Mouse (Mus musculus) lung, embryonic 14.5 days (tissue): Measurements from ENCODE around the gene Mansc1. TPM values are rescaled to one million over a fixed set of nuclear protein-coding genes. Genes with fewer than 3 reads are reported as not detected.

Experiments used
- ATAC-seq: fragments of 200-750 bp; cut with Nextera tagmentation; 2 replicates; pipeline ENCODE4 v1.8.0; 2017; ENCODE audit warnings: mild to moderate bottlenecking, moderate TSS enrichment, moderate library complexity; ENCODE audit not compliant: insufficient read depth
- DNase-seq: peaks from one replicate; pipeline ENCODE4 v3.0.0-alpha.2; 2015
- H3K27ac ChIP-seq: fragments of 300-500 bp; sonication (generic); 2 replicates; pipeline ENCODE4 v1.5.1; 2014; ENCODE audit warnings: low read depth, mild to moderate bottlenecking, moderate library complexity
- H3K27me3 ChIP-seq: fragments of 300-500 bp; sonication (generic); 2 replicates; pipeline ENCODE4 v1.6.1; 2014; ENCODE audit warnings: low read length, control low read depth; ENCODE audit not compliant: insufficient read depth
- H3K36me3 ChIP-seq: fragments of 300-500 bp; sonication (generic); 2 replicates; pipeline ENCODE4 v1.6.1; 2014; ENCODE audit warnings: control low read depth; ENCODE audit not compliant: insufficient read depth
- H3K4me1 ChIP-seq: fragments of 300-500 bp; sonication (generic); 2 replicates; pipeline ENCODE4 v1.6.1; 2014; ENCODE audit warnings: antibody characterized with exemption, control low read depth; ENCODE audit not compliant: insufficient read depth
- H3K4me2 ChIP-seq: fragments of 300-500 bp; sonication (generic); 2 replicates; pipeline ENCODE4 v1.6.1; 2014; ENCODE audit warnings: mild to moderate bottlenecking
- H3K4me3 ChIP-seq: fragments of 300-500 bp; sonication (generic); 2 replicates; pipeline ENCODE4 v1.5.1; 2014; ENCODE audit warnings: low read depth, low read length
- H3K9ac ChIP-seq: fragments of 300-500 bp; sonication (generic); 2 replicates; pipeline ENCODE4 v1.6.1; 2014
- H3K9me3 ChIP-seq: fragments of 300-500 bp; sonication (generic); 2 replicates; pipeline ENCODE4 v1.6.1; 2016; ENCODE audit warnings: low read depth, low read length, control low read depth
- CTCF ChIP-seq: IDR thresholded peaks from 2 replicates; pipeline ENCODE4 v1.5.1; 2016; ENCODE audit warnings: antibody characterized with exemption, low read depth
- WGBS: fragments of 180-500 bp; shearing (Covaris S2); extraction: QIAGEN DNeasy Blood & Tissue Kit; methylation state at CpG from one replicate; pipeline ENCODE4 v1.1.7; 2014; 5-methylcytosine and 5-hydroxymethylcytosine counted together
- polyA plus RNA-seq: library from polyadenylated mRNA; unstranded; fragments of >200 nt; fragmentation: Nextera tagmentation; extraction: Ambion mirVana; gene quantifications from 2 replicates; pipeline ENCODE4 v1.2.1, GENCODE M21; 2014

Mansc1 gene
- polyA plus RNA-seq, 1 experiment from 2014 or later, result 5.9 TPM

DNA sequence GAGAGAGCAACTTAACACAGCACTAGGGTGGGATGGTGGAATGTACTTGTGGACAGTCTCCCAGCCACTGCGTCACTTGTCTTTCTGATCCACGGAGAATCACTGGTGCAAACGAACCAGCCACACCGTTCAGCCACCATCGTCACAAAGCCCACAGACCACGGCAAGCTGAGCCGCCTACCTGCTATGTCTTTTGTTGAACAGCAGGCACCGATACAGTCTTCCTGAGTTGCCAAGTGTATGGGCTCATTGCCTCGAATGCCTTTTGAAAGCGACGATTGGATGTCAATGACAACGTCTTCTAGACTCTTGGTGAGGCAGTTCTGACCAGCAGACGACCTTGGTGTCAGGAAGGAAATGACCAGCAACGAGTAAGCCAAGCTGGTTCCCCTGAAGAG, 10.7 kb downstream of the Mansc1 start:
- no peaks in the 10 kb centered on the region for H3K27me3 ChIP-seq
- H3K4me1 ChIP-seq, result no peaks in the 10 kb centered on the region
- no peak overlapping the region for H3K27ac ChIP-seq
- H3K9ac ChIP-seq, result no peak overlapping the region
- ATAC-seq (no peak), DNase-seq (no peak)
- WGBS, result 70% methylated on average over 14 of the region's 14 CpGs
- no peak overlapping the region for H3K4me2 ChIP-seq
- H3K4me3 ChIP-seq, result no peak overlapping the region
- TF ChIP-seq CTCF, result no peak
- no peaks in the 10 kb centered on the region for H3K9me3 ChIP-seq
- H3K36me3 ChIP-seq, result no peaks in the 10 kb centered on the region

DNA sequence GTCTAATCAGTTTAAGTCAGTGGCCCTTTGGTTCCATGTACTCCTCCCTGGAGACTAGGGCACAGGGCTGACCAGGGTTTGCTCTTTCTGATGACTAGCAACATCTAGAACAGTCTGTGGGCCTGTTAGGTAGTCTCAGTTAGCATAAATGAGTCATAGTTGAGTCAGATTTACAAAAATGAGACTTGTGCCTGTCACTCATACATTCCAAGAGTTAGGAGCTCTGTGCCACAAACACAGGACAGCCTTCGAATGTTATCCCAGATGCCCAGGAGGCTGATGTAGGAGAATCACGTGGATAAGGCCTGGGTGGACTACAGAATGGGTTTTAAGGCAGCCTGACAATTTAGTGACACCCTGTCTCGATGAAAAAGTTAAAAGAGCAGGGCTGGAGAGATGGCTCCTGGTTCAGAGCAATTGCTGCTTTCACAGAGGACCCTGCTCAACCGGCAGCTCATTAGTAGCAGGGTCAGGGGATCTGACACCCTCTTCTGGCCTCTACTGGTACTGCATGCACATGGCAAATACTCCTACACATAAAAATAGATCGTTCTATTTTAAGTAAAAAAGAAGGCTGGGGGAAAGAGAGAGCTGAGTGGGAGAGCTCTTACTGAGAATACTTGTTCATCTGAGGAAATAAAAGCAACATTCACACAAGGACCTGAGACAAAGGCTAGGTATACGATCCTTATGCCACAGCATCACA, 11.3 kb downstream of the Mansc1 start:
- Histone ChIP-seq H3K9ac (no peak overlapping the region), H3K4me1 (no peaks in the 10 kb centered on the region), H3K9me3 (no peaks in the 10 kb centered on the region), H3K27ac (no peak overlapping the region), H3K4me2 (no peak overlapping the region), H3K4me3 (no peak overlapping the region), H3K36me3 (no peaks in the 10 kb centered on the region), H3K27me3 (no peaks in the 10 kb centered on the region)
- ATAC-seq (no peak), DNase-seq (peak; percentile 62)
- WGBS, result 64% methylated on average over 6 of the region's 6 CpGs
- peak; percentile 59 for TF ChIP-seq CTCF

DNA sequence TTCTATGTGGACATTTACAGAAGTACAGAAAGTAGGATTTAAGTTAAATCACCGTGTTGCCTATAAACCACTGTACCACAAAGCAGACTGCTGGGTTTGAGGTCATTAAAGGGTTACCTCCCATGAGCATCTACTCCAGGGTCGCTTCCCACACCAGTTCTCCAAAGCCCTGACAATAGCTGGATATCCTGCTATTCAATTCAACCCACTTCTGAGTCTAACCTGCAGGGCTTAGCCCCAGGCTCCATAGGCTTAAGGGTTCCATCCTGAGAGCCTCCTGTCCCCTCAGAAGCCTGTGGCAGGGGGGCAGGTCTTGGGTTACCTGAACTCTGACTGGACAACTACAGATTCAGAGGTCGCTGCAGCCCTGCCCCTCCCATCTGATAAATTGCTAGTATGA, 12.2 kb downstream of the Mansc1 start:
- no peaks in the 10 kb centered on the region for H3K27me3 ChIP-seq
- H3K9me3 ChIP-seq, result no peaks in the 10 kb centered on the region
- no peak for ATAC-seq
- no peak for DNase-seq
- H3K36me3 ChIP-seq, result no peaks in the 10 kb centered on the region
- no peak overlapping the region for H3K4me3 ChIP-seq
- no peaks in the 10 kb centered on the region for H3K4me1 ChIP-seq
- no peak overlapping the region for H3K9ac ChIP-seq
- no peak for TF ChIP-seq CTCF
- no peak overlapping the region for H3K4me2 ChIP-seq
- WGBS, result 62% methylated on average over 3 of the region's 3 CpGs
- H3K27ac ChIP-seq, result no peak overlapping the region

DNA sequence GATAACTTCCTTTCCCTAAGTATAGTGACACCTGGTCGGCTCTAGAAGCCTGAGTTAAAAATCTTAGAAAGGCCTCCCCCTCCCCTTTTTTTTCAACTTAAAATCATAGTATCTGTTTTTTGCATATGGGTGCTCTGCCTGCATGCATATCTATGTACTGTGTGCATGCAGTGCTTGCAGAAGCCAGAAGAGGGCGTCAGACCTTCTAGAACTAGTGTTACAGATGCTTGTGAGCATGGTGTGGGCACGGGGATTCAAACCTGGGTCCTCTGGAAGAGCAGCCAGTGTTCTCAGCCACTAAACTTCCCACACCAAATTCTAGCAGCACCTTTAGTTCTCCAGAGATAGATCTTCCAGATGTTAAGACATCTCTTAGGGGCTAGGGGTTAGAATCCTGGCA, 14.7 kb downstream of the Mansc1 start:
- H3K36me3 ChIP-seq, result no peaks in the 10 kb centered on the region
- no peaks in the 10 kb centered on the region for H3K27me3 ChIP-seq
- TF ChIP-seq CTCF, result no peak
- peaks cover 3% of the 10 kb centered on the region; the same call in 1 of the 2 replicates for H3K4me1 ChIP-seq
- H3K9ac ChIP-seq, result no peak overlapping the region
- H3K9me3 ChIP-seq, result no peaks in the 10 kb centered on the region
- ATAC-seq (no peak), DNase-seq (no peak)
- H3K4me3 ChIP-seq, result no peak overlapping the region
- no peak overlapping the region for H3K27ac ChIP-seq
- H3K4me2 ChIP-seq, result no peak overlapping the region
- 50% methylated on average over 3 of the region's 3 CpGs for WGBS

DNA sequence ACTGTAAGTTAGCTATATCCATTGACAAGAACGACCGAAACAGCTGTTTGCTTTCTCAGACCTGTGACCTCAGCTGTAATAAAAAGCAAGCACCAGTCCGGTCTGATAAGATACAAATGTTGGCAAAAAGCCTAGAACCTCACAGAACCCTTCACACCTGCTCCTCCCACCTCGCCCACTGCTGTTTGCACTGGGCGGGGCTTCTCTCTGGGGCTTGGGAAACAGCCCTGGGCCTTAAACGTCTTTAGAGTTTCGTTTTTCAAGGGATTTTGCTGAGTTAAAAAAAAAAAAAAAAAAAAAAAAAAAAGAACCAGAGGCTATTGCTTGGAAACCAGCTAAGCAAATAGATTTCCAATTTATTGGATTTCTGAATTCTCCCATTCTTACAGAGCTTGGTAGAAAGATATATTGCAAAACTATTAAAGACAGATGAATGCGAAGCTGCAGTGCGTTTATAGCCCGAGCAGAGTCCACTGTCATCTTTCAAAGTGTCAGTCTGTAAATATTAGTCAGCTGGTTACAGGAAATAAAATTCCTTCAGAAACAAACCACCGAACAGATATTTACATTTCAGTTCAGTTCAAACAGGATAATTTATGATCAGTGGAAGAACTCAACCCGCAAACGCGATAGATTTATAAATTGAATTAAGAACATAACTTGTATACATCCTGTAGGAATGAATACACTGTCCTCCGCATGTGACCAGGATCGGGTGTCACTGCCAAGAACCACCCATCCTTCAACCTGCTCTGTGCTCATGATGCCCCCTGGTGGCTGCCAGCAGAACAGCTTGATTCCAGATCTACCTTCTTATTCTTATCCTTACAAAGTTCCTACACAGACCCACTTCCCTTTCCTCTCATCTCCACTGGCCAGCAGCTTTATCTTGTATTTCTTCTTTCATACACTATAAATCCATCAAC, 17.3 kb downstream of the Mansc1 start:
- Histone ChIP-seq H3K4me3 (peak overlapping the region; percentile 2; the same call in 1 of the 2 replicates), H3K36me3 (no peaks in the 10 kb centered on the region), H3K27ac (no peak overlapping the region), H3K4me2 (peak overlapping the region; percentile 50), H3K27me3 (no peaks in the 10 kb centered on the region), H3K9me3 (no peaks in the 10 kb centered on the region), H3K4me1 (peaks cover 3% of the 10 kb centered on the region; the same call in 1 of the 2 replicates), H3K9ac (no peak overlapping the region)
- DNase-seq (peak; percentile 91), ATAC-seq (peak; percentile 84)
- TF ChIP-seq CTCF, result peak; percentile 98
- 5% methylated on average over 16 of the region's 16 CpGs for WGBS

DNA sequence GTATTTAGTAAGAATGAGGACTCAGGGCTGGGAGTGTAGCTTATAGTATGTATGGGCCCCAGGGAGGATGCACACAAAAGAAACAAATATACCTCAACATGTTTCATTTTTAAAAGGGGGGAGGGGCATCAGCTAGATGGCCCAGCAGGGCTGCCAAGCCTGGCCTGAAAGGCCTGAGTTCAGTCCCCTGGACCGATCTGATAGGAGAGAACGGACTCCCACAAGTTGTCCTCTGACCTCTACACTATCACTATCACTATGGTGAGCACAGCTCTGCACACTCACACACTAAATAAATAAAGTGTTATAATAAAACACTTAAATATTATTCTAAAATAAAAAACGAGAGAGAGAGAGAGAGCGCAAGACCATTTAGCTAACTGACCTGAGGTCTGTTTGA, 18.0 kb downstream of the Mansc1 start:
- WGBS, result 31% methylated on average over 4 of the region's 4 CpGs
- no peak overlapping the region for H3K27ac ChIP-seq
- no peak overlapping the region for H3K4me3 ChIP-seq
- no peak overlapping the region for H3K9ac ChIP-seq
- ATAC-seq (peak; percentile 55; the same call in 1 of the 2 replicates), DNase-seq (no peak)
- no peak for TF ChIP-seq CTCF
- H3K4me1 ChIP-seq, result peaks cover 3% of the 10 kb centered on the region; the same call in 1 of the 2 replicates
- H3K9me3 ChIP-seq, result no peaks in the 10 kb centered on the region
- H3K27me3 ChIP-seq, result no peaks in the 10 kb centered on the region
- peak overlapping the region; percentile 50; the same call in 1 of the 2 replicates for H3K4me2 ChIP-seq
- H3K36me3 ChIP-seq, result no peaks in the 10 kb centered on the region

DNA sequence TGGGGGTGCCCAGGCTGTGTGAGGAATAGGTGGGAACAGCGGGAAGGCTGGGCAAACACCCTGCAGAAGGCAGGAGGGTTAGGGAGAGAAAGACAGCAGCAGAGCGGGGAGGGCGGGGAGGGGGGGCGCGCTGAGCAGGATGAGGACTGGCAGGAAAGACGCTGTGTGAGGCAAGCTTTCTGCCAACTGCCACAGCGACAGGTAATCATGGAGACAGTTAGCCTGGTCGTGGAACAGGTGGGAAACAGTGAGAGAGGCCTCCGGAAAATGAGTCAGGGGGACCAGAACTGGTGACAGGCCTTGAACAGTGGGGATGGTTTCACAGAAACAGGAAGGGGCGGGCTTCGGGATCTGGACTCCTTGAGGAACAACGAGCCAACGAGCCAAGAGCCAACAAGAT, 20.4 kb downstream of the Mansc1 start:
- peaks cover 5% of the 10 kb centered on the region; the same call in 1 of the 2 replicates for H3K4me1 ChIP-seq
- no peaks in the 10 kb centered on the region for H3K36me3 ChIP-seq
- TF ChIP-seq CTCF, result no peak
- no peak overlapping the region for H3K4me2 ChIP-seq
- WGBS, result 48% methylated on average over 13 of the region's 13 CpGs
- H3K9me3 ChIP-seq, result no peaks in the 10 kb centered on the region
- H3K27me3 ChIP-seq, result no peaks in the 10 kb centered on the region
- no peak overlapping the region for H3K9ac ChIP-seq
- ATAC-seq, result no peak
- H3K4me3 ChIP-seq, result no peak overlapping the region
- no peak overlapping the region for H3K27ac ChIP-seq
- no peak for DNase-seq
